In genomic region chr5:102547786-102548185, GRCm38 (mm10) we compare ENCODE assay signal across 20 mouse cellular contexts.
"Had no signal": no experiment of that assay in that cellular context is flagged by ENCODE, and none has a peak within 500 bp of the region (broad histone marks: within the 10 kb centered on the region; RNA-seq: fewer than 3 reads in every experiment).

No protein-coding gene starts in this region.

- DNase-seq: liver, postnatal 0 days; lung, adult 2 months; lung, postnatal 14 days; lung, postnatal 4 days; midbrain, embryonic 14.5 days; retina, postnatal 1 day; right cerebral cortex, adult 18-20 months; right cerebral cortex, postnatal 25 days; right cerebral cortex, postnatal 4 days; spleen, adult 18-20 months; thymus, adult 18-20 months; thymus, postnatal 14 days; thymus, postnatal 36 days had no signal

- ATAC-seq: lung, postnatal 0 days; midbrain, embryonic 16.5 days had no signal

- H3K9ac ChIP-seq: liver, postnatal 0 days; lung, embryonic 15.5 days; midbrain, embryonic 12.5 days; neural tube, embryonic 12.5 days had no signal

- H3K4me2 ChIP-seq: lung, embryonic 15.5 days; midbrain, embryonic 12.5 days; neural tube, embryonic 12.5 days had no signal

- H3K27ac ChIP-seq: lung, embryonic 15.5 days; midbrain, embryonic 10.5 days; midbrain, embryonic 12.5 days; neural tube, embryonic 12.5 days had no signal

- H3K9me3 ChIP-seq: lung, embryonic 15.5 days; midbrain, embryonic 10.5 days; midbrain, embryonic 12.5 days; neural tube, embryonic 12.5 days had no signal

- H3K4me1 ChIP-seq: midbrain, embryonic 10.5 days; midbrain, embryonic 12.5 days; neural tube, embryonic 12.5 days had no signal

- H3K27me3 ChIP-seq: lung, embryonic 15.5 days; midbrain, embryonic 12.5 days; neural tube, embryonic 12.5 days had no signal

- H3K4me3 ChIP-seq: lung, embryonic 15.5 days; midbrain, embryonic 10.5 days; midbrain, embryonic 12.5 days; myocyte; neural tube, embryonic 12.5 days had no signal

- H3K36me3 ChIP-seq: lung, embryonic 15.5 days; midbrain, embryonic 10.5 days; midbrain, embryonic 12.5 days; neural tube, embryonic 12.5 days had no signal
